Mouse (Mus musculus) monocyte, adult 5-6 weeks (primary cell): ENCODE measurements at regions not wholly inside any gene's neighbourhood (a gene's known extent, or its start where the extent isn't known, plus 50 kb on each side); places are given as distances from the start of the nearest gene placed in this dataset.
"Not testable (repeated sequence)": the region's sequence is repeated elsewhere in the genome, so short reads cannot be mapped to it uniquely, and the experiment has no call there.

Source experiments
- ATAC-seq: fragments of 153-309, 156-312 bp; replicated peaks from 2 replicates; pipeline ENCODE4 v1.8.0; 2017; ENCODE audit warnings: mild to moderate bottlenecking; ENCODE audit not compliant: low TSS enrichment, insufficient number of reproducible peaks, severe bottlenecking, poor library complexity, low FRiP score

DNA sequence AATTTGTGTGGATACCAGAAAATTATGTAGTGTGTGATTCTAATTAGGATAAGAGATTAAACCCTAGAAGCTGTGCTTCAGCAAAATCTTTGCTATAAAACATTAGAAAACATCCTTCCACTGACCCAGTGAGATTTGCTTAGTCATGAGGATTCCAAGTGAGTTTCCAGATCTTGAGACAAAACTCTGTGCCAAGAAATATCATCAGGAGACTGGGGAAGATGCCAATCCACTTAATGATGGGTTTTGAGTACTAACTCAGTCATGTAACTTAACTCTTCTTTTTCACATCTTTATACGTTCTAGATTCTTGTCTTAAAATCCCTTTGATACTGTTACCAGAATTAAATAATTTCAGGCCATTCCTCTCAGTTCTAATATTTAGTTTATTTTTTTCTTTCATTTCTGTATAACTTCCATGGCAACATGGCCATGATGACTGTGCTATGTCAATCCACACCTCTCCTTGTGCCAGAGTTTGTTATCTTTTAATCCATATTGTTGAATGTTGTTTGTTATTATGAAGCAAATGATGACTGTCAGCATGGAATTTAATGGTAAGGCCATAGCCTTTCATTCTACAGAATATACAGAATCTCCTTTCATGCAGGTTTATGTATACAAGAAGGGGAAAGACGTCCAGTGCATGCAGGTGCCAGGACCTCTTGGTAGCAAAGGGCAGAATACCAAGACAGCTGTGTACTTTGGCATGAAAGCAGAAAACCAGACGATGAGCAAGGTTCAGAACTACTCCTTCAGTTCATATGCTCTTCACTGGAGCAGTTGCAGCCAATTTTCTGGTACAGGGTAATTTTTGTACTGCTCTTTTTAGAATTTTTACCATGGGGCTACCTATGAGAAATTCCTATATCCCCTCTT, 599.7 kb upstream of the Adamts5 start:
- no peak for ATAC-seq

DNA sequence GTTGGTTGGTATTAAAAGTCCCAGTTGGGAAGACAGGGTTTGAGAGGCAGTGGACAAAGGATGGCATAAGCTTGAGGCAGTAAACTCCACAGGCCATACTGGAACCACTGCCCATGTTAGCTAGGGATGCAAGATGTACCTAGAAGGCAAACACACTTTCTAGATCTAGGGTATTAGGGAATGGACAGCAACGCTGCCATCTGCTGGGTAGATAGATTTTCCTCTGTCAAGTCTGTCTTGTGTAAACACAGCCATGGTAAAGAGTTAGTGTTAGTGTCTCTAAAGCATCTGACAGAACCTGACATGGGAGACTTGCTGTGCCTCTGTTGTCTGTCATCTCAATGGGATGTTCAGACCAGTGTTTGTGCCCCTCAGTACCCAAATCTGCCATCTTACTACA, 573.5 kb upstream of the Adamts5 start:
- no peak for ATAC-seq

DNA sequence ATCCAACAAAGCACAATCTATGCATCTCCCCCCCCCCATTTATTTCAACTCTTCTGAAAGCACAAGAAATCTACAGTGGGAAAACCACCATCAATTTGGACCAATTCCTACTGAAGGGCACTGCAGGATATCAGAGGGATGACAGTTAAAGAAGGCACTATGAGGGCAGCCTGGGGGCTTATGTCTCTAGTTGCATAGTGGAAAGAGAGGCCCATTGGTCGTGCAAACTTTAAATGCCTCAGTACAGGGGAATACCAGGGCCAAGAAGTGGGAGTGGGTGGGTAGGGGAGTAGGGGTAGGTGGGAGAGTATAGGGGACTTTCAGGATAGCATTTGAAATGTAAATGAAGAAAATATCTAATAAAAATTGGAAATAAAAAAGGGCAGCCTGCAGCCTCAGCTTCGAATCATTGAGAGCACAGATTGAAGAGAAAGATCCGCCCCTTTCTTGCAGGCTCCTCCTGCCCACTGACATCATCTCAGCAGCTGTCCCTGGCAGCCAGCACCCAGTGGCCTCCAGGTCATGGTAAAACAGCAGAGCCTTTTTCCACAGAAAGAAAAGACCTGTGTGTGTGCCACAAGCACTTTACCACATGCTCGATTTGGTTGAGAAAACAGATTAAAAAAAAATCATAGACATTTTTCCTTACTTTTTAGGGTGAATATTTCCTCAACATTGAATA, 571.6 kb upstream of the Adamts5 start:
- no peak for ATAC-seq

DNA sequence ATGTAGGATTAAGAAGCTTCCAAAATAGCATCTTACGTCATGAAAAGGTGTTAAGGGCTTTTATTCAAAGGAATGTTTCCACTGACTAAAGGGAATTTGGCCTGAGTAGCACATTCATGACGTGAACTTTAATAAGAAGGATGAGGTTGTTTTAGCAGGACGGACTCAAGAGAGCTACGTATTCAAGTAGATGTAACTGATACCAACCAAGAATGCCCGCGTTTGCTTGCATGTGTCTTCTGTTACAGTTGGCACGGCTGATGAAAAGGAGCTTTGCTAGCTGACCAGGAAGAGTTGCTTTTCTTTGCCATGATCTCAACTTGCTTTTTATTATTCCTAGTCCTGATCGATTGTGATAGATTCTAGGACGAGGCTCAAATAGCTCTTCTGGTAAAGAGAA, 559.4 kb upstream of the Adamts5 start:
- ATAC-seq = no peak

DNA sequence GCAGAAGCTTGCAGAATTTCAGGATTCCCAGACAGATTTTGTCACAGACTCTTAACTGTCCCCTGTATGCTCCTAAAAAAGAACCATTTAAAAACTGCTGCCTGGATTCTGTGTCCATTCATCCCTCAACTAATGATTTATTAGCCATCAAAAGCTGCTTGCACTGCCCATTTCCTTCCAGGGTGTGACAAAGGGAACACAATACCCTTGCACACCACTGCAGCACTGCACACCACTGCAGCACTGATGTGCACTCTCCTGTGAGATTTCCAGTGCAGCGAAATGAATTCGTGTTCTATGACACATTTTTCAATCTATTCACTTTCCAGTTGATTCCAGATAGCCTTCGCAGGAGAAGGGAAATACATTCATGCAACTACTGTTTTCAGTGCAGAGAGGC, 555.0 kb upstream of the Adamts5 start:
- no peak for ATAC-seq

- ATAC-seq = no peak
Observed at GRCm38 (mm10) chr16:86454810-86455209, 553.2 kb upstream of the Adamts5 start.

DNA sequence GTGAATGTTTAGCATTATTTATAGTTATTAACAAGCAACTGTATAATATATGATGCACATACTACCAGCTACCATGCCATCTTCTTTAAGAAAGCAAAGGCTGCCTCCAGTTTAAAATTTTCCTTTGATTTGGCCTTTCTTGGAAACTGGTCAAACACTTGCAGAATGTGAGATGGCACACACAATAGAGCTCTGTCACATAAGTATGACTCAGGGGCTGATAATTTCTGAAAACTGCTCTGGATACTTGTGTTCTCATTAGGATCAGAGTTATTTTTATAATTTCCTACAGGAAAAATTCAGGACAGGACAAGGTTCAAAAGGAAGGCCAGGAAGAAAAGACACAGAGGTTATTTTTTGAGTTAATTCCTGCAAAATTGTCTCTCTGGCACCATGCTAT, 552.4 kb upstream of the Adamts5 start:
- no peak for ATAC-seq

DNA sequence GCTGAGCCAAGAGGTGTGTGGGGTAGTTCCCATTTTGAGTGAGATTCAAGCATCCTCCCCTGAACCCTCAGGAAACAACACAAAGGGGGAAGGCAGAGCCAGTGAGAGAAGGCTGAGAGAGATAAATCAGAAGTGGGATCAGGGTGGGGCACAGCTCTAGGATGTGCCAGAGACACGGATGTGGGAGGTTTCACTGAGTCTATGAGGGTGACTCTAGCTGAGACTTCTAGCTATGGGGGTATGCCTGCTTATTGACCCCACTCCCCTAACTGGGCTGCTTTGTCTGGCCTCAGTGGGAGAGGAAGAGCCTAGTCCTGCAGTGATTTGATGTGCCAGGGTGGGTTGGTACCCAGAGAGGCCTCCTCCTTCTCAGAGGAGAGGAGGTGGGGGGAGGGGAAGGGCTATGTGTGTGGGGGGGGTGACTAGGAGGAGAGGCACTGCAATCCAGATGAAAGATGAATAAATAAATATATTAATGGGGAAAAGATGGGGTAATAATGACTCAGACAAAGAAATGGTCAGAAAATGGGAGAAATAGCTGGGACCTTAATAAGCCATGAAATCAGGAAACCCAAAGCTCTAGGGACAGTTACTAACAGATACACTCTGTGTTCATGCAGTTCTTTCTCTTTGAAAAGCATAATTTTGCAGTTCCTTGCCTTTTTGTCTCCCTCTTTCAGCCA, 547.0 kb upstream of the Adamts5 start:
- no peak for ATAC-seq

- not testable (repeated sequence) for ATAC-seq
Observed at GRCm38 (mm10) chr16:86419458-86419857, 517.8 kb upstream of the Adamts5 start.

GRCm38 (mm10) chr16:86404309-86404708, 502.7 kb upstream of the Adamts5 start:
- no peak for ATAC-seq

- ATAC-seq = no peak
Observed at GRCm38 (mm10) chr16:86401381-86401780, 499.8 kb upstream of the Adamts5 start.

GRCm38 (mm10) chr16:86399288-86399687, 497.7 kb upstream of the Adamts5 start:
- ATAC-seq = no peak

GRCm38 (mm10) chr16:86397521-86397920, 495.9 kb upstream of the Adamts5 start:
- ATAC-seq = no peak

DNA sequence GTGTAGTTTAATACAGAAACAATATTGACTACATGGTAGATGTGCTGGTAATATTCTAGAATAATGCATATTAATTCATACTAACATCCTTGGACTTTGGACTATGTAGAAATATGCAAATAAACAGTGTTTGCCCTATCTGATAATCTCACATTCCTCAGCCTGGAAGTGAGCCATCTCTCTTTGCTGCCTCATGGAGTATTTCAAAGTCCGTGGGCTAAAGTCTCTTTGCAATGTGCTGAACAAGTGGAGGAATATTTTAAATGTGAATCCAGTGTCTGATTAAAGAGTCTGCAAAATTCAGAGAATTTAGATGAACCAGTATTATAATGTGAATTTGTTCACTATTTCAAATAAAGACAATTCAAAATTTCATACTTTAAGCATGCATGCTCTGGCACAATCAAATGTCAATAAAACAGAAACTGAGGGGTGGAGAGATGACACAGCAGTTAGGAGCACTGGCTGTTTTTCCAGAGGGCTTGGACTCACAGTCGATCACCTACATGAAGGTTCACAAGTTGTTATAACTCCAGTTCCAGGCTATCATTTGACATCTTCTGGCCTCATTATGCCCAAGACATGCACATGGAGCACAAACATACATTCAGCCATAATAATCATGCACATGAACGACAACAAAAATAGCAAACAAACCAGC, 487.6 kb upstream of the Adamts5 start:
- ATAC-seq = no peak

DNA sequence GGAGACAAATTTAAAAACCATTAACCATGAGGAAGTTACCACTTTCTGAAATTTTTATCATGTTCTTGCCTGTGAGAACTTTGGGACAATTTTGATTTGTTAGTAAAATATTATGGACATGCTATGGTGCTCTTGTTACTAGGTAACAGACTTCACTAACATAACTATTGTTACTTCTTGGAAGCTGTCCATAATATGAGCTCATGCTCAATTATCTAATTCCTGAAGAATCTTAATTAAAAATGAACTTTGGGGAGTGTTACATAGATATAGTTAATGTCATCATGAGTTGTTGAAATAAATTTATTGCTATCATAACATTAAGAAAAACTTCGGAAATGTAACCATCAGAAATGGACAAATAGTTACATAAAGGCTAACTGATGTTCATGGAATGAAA, 486.5 kb upstream of the Adamts5 start:
- ATAC-seq = no peak

DNA sequence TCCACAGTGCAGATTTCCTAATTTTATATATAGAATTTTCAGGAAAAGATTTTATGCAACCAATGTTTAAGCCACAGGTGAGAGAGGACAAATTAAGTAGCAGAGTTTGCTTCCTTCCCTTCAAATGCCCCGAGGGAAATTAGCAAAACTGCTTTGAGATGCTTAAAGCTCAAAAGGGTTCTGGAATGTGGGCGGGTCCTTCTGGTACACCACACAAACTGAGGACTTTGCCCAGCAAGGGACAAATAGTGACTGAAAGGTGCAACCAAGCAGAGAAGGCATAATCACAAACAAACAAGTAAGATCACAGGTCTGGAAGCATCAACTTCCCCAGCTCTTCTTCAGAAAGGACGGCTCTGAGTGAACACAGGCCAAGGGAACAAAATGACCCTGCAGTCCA, 476.4 kb upstream of the Adamts5 start:
- no peak for ATAC-seq

GRCm38 (mm10) chr16:86371652-86372051, 470.0 kb upstream of the Adamts5 start:
- no peak for ATAC-seq

GRCm38 (mm10) chr16:86368449-86368848, 466.8 kb upstream of the Adamts5 start:
- ATAC-seq = no peak

- ATAC-seq = no peak
Observed at GRCm38 (mm10) chr16:86366197-86366596, 464.6 kb upstream of the Adamts5 start.
